Mouse (Mus musculus) hindbrain, embryonic 14.5 days (tissue): Measurements from ENCODE around the gene Skil. TPM values are rescaled to one million over a fixed set of nuclear protein-coding genes. Genes with fewer than 3 reads are reported as not detected.

ENCODE experiments used
- ATAC-seq: fragments of 200-750 bp; cut with Nextera tagmentation; 2 replicates; pipeline ENCODE4 v1.8.0; 2017; ENCODE audit warnings: moderate number of reproducible peaks, mild to moderate bottlenecking, moderate TSS enrichment, moderate library complexity; ENCODE audit not compliant: low FRiP score
- DNase-seq: peaks from one replicate; pipeline ENCODE4 v3.0.0-alpha.2; 2015; ENCODE audit warnings: low spot score
- H3K27ac ChIP-seq: fragments of 300-500 bp; sonication (generic); 2 replicates; pipeline ENCODE4 v1.5.1; 2014; ENCODE audit warnings: mild to moderate bottlenecking, moderate library complexity
- H3K27me3 ChIP-seq: fragments of 300-500 bp; sonication (generic); 2 replicates; pipeline ENCODE4 v1.6.1; 2014; ENCODE audit warnings: mild to moderate bottlenecking, low read length, mixed read lengths; ENCODE audit not compliant: control insufficient read depth, insufficient read depth
- H3K36me3 ChIP-seq: fragments of 300-500 bp; sonication (generic); replicated peaks from 2 replicates; pipeline ENCODE4 v1.6.1; 2014; ENCODE audit not compliant: control insufficient read depth, insufficient read depth
- H3K4me1 ChIP-seq: fragments of 300-500 bp; sonication (generic); replicated peaks from 2 replicates; pipeline ENCODE4 v1.6.1; 2014; ENCODE audit warnings: antibody characterized with exemption, low read length, mixed read lengths; ENCODE audit not compliant: control insufficient read depth, insufficient read depth
- H3K4me2 ChIP-seq: fragments of 300-500 bp; sonication (generic); replicated peaks from 2 replicates; pipeline ENCODE4 v1.6.1; 2014; ENCODE audit warnings: mild to moderate bottlenecking, moderate library complexity
- H3K4me3 ChIP-seq: fragments of 300-500 bp; sonication (generic); replicated peaks from 2 replicates; pipeline ENCODE4 v1.5.1; 2014; ENCODE audit warnings: mild to moderate bottlenecking, low read length
- H3K9ac ChIP-seq: fragments of 300-500 bp; sonication (generic); 2 replicates; pipeline ENCODE4 v1.6.1; 2014
- H3K9me3 ChIP-seq: fragments of 300-500 bp; sonication (generic); 2 replicates; pipeline ENCODE4 v1.6.1; 2016; ENCODE audit warnings: low read length; ENCODE audit not compliant: control insufficient read depth
- WGBS: fragments of 180-500 bp; shearing (Covaris S2); extraction: QIAGEN DNeasy Blood & Tissue Kit; methylation state at CpG from one replicate; pipeline ENCODE4 v1.1.7; 2014; 5-methylcytosine and 5-hydroxymethylcytosine counted together
- polyA plus RNA-seq: library from polyadenylated mRNA; unstranded; fragments of >200 nt; fragmentation: Nextera tagmentation; extraction: Ambion mirVana; gene quantifications from 2 replicates; pipeline ENCODE4 v1.2.1, GENCODE M21; 2014

Skil gene
- polyA plus RNA-seq, result 34.4 and 36.5 TPM in 2 replicates

DNA sequence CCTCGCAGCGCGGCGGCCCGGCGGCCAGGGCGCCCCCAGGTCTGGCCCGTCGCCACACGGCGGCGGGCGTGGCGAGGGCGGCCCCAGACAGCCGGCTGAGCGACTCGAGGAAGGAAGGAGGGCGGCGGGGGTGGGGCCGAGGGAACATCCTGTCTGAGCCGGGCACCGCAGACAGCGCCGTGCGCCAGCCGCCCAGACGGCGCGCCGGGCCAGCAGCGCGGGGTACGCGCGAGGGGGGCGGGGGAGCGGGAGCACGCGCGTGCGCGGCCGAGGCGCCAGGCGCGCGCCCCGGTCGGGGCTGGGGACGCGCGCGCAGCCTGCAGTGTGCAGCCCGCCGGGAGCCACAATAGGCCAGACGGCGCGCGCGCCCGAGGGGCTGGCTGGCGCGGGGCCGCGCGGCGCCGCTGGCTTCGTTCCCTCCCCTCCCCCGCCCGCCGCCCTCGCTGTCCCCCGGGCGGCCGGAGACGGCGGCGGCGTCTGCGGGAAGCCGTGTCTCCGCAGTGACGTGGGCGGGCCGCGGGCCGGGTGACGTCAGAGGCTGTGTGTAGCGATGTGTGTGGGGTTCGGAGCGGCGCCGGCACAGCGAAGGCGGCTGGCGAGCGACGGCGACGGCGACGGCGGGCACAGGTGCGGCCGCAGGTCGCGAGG, at the start of gene Skil:
Gene Skil (plus strand): TSS at position 528 of the 648 bp plus-strand sequence.
- DNase-seq, result peak; percentile 95
- Histone ChIP-seq H3K4me1 (peaks cover 38% of the 10 kb centered on the region), H3K9ac (peak within 1 kb of the TSS; percentile 96), H3K27ac (peak within 1 kb of the TSS; percentile 98), H3K27me3 (no peaks in the 10 kb centered on the region), H3K4me2 (peak within 1 kb of the TSS; percentile 83), H3K9me3 (no peaks in the 10 kb centered on the region), H3K36me3 (peaks cover 4% of the 10 kb centered on the region; the same call in 1 of the 2 replicates), H3K4me3 (peak within 1 kb of the TSS; percentile 92)
- under 1% methylated on average over 52 of the region's 109 CpGs for WGBS
- peak; percentile 95 for ATAC-seq

DNA sequence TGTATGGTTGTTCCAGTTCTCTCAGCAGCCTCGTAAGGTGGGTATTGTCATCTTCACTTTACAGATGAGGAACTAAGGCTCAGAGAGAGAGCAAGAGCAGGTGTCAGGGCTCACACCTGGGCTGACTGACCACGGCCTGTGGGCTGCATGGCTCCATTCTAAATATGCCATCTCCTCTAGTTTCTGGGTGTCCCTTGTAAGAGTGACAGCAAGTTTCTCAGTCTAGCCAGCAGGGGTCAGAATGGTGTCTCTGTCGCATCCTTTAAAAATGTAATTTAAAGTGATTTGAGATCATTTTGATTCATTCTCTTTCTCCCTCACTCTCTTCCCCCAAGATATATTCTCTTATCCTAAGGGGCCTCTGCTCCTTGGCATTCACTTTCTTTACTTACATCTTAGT, 47.6 kb upstream of the Skil start:
- WGBS, result 81% methylated on average over 3 of the region's 3 CpGs
- H3K4me2 ChIP-seq, result no peak overlapping the region
- peaks cover 62% of the 10 kb centered on the region for H3K36me3 ChIP-seq

DNA sequence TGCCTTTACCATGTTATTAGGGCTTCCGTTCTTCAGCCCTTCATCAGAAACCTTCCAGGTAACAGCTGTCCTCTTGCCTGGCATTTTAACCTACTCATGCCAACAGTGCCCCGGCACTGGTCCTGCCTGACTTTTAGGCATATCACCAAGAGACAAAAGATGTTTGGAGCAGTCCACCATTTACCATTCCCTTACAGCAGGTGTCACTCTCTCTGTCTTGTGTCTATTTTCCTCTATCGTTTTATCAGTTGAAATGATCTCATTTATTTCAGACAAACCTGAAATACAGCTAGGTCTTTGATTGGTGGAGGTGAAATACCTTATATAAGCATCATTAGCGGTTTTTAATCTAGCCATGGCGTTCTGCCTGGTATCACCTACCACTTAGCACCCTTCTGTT, 45.8 kb upstream of the Skil start:
- DNase-seq (no peak), ATAC-seq (no peak)
- 90% methylated on average over 5 of the region's 5 CpGs for WGBS
- no peak overlapping the region for H3K9ac ChIP-seq
- H3K9me3 ChIP-seq, result no peaks in the 10 kb centered on the region
- no peaks in the 10 kb centered on the region for H3K27me3 ChIP-seq
- H3K27ac ChIP-seq, result no peak overlapping the region
- peaks cover 49% of the 10 kb centered on the region for H3K36me3 ChIP-seq
- no peaks in the 10 kb centered on the region for H3K4me1 ChIP-seq
- H3K4me2 ChIP-seq, result no peak overlapping the region
- no peak overlapping the region for H3K4me3 ChIP-seq

More for the DNA sequence above, 47.6 kb upstream of the Skil start:
- Histone ChIP-seq H3K27ac (no peak overlapping the region), H3K4me1 (no peaks in the 10 kb centered on the region), H3K9ac (no peak overlapping the region), H3K27me3 (no peaks in the 10 kb centered on the region), H3K9me3 (no peaks in the 10 kb centered on the region), H3K4me3 (no peak overlapping the region)
- no peak for ATAC-seq
- no peak for DNase-seq

DNA sequence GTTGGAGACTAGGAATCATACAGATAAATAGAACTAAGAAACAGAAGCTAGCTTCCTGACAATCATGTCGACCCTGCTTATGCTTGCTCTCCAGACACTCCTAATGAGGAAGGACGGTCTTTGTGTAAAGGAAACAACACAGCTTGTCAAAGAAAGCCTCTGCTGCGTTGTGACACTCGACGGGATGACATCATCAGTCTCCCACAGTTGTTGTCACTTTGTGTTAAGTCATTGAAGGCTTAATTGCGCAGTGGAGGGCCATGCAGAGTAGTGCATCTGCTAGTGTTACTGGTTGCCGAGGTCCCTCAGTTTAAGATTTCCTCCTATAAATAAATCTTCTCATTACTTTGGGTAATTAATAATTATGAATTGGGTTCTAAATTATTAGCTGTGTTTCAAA, 44.5 kb upstream of the Skil start:
- H3K27me3 ChIP-seq, result no peaks in the 10 kb centered on the region
- no peak overlapping the region for H3K4me2 ChIP-seq
- peaks cover 42% of the 10 kb centered on the region for H3K36me3 ChIP-seq
- H3K4me1 ChIP-seq, result no peaks in the 10 kb centered on the region
- H3K27ac ChIP-seq, result no peak overlapping the region
- H3K9me3 ChIP-seq, result no peaks in the 10 kb centered on the region
- no peak overlapping the region for H3K4me3 ChIP-seq
- no peak overlapping the region for H3K9ac ChIP-seq
- ATAC-seq, result no peak
- DNase-seq, result no peak
- 54% methylated on average over 7 of the region's 7 CpGs for WGBS

DNA sequence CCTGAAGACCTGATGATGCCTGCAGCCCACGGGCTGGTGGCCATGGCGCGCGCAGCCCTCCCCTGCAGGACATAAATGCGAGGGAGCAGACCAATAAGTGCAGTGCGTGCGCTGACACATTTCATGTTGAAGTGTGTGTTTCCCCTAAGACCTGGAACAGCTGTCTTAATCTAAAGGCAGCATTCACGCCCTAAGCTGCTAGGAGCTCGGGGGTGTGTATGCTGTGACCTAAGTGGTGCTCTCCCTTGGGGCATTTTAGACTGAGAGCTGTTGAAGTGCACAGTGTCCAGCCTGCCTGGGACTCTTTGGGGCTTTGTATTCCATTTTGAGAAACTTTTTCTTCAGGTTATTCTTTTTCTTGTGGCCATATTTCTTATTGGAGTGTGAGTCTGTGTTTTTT, 43.1 kb upstream of the Skil start:
- H3K9ac ChIP-seq, result no peak overlapping the region
- no peaks in the 10 kb centered on the region for H3K4me1 ChIP-seq
- H3K27ac ChIP-seq, result no peak overlapping the region
- no peak overlapping the region for H3K4me3 ChIP-seq
- WGBS, result 83% methylated on average over 9 of the region's 9 CpGs
- no peaks in the 10 kb centered on the region for H3K9me3 ChIP-seq
- no peak for ATAC-seq
- H3K4me2 ChIP-seq, result no peak overlapping the region
- H3K36me3 ChIP-seq, result peaks cover 34% of the 10 kb centered on the region
- no peak for DNase-seq
- H3K27me3 ChIP-seq, result no peaks in the 10 kb centered on the region

DNA sequence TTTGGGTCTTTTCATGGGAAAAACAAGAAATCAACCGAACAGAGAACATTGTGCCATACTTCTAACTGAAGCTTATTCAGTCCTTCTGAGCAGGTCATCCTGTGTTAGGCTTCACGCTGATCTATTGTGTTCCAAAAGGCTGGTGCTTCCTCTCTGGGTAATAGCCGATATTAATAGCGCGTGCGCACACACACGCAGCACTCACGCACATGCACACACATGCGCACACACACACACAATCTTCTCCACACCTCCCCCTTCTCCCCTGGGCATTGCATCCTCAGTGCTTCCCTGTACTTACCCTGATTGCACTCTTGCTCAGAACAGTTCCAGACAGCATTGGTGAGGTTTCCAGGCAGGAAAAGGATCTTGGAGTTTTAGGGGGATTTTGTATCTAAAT, 41.7 kb upstream of the Skil start:
- Histone ChIP-seq H3K9me3 (no peaks in the 10 kb centered on the region), H3K27ac (no peak overlapping the region), H3K4me2 (no peak overlapping the region), H3K4me1 (no peaks in the 10 kb centered on the region), H3K9ac (no peak overlapping the region), H3K4me3 (no peak overlapping the region), H3K27me3 (no peaks in the 10 kb centered on the region), H3K36me3 (peaks cover 30% of the 10 kb centered on the region)
- 90% methylated on average over 9 of the region's 9 CpGs for WGBS
- DNase-seq, result no peak
- no peak for ATAC-seq

DNA sequence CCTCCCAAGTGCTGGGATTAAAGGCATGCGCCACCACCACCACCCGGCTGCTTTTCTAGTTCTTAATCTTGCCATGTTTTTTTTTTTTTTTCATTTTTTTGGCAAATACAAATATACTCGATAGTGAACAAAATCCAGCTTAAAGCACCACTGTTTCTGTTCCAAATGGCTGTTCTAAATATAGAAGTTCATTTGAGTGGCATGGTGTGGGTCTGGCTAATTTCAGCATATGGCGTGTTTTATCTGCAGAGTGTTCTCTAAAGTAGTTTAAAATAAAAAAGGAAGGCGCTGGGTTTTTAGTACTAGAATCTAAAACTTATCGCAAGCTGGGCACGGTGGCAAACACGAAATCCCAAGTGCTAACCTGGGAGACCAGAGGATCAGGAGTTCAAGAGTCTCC, 40.0 kb upstream of the Skil start:
- Histone ChIP-seq H3K9me3 (no peaks in the 10 kb centered on the region), H3K4me2 (no peak overlapping the region), H3K27me3 (no peaks in the 10 kb centered on the region), H3K27ac (no peak overlapping the region), H3K4me1 (no peaks in the 10 kb centered on the region), H3K4me3 (no peak overlapping the region), H3K36me3 (peaks cover 19% of the 10 kb centered on the region), H3K9ac (no peak overlapping the region)
- DNase-seq (no peak), ATAC-seq (no peak)
- WGBS, result 95% methylated on average over 8 of the region's 8 CpGs

DNA sequence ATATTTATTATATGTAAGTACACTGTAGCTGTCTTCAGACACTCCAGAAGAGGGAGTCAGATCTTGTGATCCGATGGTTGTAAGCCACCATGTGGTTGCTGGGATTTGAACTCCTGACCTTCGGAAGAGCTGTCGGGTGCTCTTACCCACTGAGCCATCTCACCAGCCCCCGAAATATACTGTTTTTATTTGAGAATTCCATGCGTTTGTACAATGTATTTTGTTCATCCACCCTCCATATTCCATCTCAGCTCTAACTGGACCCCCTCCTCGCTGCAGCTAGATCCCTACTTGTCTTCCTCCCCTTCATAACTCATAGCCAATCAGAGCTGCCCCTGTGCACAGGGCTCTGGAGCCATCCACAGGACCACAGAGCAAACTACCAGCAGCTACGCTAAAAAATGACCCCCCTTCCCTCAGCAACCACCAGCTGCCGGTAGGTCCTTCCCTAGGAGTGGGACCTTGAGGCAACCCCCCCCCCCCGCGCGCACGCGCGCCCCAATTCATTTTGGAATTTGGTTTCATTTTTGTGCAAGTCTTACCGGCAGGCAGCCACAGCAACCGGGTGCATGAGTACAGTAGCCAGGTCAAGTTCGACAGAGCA, 38.7 kb upstream of the Skil start:
- peaks cover 7% of the 10 kb centered on the region for H3K36me3 ChIP-seq
- ATAC-seq, result peak; percentile 52
- H3K4me1 ChIP-seq, result no peaks in the 10 kb centered on the region
- no peak overlapping the region for H3K27ac ChIP-seq
- 40% methylated on average over 17 of the region's 17 CpGs for WGBS
- peak overlapping the region; percentile 20; the same call in 1 of the 2 replicates for H3K4me3 ChIP-seq
- no peak for DNase-seq
- H3K27me3 ChIP-seq, result no peaks in the 10 kb centered on the region
- H3K9me3 ChIP-seq, result no peaks in the 10 kb centered on the region
- no peak overlapping the region for H3K9ac ChIP-seq
- H3K4me2 ChIP-seq, result peak overlapping the region; percentile 40

DNA sequence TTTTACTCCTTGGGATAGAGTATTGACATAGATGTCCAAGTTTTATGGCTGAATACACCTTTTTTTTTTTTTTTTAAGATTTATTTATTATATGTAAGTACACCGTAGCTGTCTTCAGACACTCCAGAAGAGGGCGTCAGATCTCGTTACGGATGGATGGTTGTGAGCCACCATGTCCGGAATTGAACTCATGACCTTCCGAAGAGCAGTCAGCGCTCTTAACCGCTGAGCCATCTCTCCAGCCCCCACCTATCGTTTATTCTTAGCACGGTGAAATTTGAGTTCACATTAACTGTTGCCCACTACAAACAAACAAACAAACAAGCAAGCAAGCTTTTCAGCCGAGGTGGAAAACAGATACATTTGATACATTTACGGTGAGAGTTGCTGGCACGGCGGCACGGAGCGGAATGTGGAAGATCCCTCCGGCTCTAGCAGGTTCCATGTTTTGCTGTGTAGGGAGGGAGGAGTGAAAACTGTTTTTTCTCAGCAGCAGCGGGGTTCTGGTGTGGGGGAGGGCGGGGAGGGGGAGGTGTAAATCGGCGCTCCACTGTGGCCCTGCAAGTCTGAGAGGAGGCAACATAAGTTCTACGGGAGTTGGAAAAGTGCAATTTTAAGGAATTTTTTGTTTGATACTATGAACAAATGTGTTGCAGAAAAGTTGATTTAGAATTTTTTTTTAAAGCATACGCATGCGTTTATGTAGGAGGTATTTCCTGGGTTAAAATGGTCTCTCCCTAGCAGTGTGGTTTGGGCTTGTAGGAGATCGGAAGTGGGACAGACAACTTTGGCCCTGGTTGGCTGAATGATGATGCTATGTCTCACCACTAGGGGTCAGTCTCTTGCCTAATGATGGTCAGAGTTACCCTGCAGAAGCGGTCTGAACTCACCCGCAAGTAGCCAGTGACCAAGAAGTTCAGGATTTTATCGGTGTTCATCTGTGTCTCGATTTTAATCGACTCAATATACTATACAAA, 37.9 kb upstream of the Skil start:
- Histone ChIP-seq H3K4me3 (peak overlapping the region; percentile 20), H3K27ac (no peak overlapping the region), H3K36me3 (no peaks in the 10 kb centered on the region), H3K27me3 (no peaks in the 10 kb centered on the region), H3K4me2 (peak overlapping the region; percentile 40), H3K4me1 (no peaks in the 10 kb centered on the region), H3K9me3 (no peaks in the 10 kb centered on the region), H3K9ac (no peak overlapping the region)
- 6% methylated on average over 30 of the region's 30 CpGs for WGBS
- peak; percentile 87 for DNase-seq
- peak; percentile 82 for ATAC-seq
